Mouse (Mus musculus) neutrophil, adult 5-6 weeks (primary cell): ENCODE results near the gene 1500009L16Rik. TPM values are rescaled to one million over a fixed set of nuclear protein-coding genes. Genes with fewer than 3 reads are reported as not detected.

ENCODE experiments used
- ATAC-seq: fragments of 151-379, 151-347 bp; 2 replicates; pipeline ENCODE4 v1.8.0; 2017; ENCODE audit warnings: mild to moderate bottlenecking, moderate TSS enrichment; ENCODE audit not compliant: insufficient number of reproducible peaks, poor library complexity, low FRiP score, severe bottlenecking; ENCODE audit errors: extremely low read depth
- total RNA-seq: library from RNA; stranded (forward); fragments of 200-1000 nt; gene quantifications from 2 replicates; pipeline ENCODE4 v1.2.3, GENCODE M21; 2017

Gene 1500009L16Rik
- not detected in 2 replicates for total RNA-seq

DNA sequence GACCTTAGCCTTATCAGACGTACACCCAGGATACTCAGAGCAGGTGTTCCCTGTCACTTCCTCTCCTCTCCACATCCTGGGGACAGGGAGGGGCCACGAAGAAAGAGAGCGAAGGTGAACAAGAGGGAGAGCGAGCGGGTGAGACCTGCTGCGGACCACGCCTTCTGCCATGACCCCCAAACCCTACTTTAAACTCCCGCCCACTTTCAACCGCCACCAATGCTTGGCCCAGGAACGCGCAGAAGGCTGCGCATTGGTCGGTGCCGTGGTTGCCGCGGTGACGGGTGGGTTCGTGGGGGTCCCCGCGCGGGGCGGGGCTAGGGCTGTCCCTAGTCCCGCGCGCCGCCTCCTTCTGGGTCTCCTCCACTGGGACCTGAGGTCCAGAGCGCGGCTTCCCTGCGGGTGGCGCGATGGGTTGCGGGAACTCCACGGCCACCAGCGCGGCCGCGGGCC lies at the start of gene 1500009L16Rik:
Gene 1500009L16Rik, plus strand, starts transcription at position 287 of the 453 bp plus-strand sequence.
- ATAC-seq = 0 out of 2 replicates have a peak, but pooled peaks have one; percentile 24

DNA sequence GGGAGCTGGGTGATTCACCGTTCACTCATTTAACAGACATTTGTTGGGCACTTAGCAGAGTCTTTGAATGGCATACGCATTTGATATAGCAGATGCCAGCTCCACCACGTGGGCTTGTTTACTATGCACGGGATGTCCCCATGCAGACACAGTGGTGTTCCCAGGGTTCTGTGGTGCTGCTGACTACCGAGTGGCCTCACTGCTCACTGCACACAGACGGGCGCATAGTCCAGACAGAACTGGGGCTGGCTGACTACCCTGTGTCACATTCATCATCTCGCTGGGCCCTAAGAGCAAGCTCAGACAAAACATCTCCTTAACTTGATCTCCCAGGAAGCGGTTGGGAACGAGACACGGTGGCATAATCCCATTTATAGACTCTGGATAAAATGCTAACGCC lies 41.3 kb upstream of the 1500009L16Rik start:
- no peak for ATAC-seq

DNA sequence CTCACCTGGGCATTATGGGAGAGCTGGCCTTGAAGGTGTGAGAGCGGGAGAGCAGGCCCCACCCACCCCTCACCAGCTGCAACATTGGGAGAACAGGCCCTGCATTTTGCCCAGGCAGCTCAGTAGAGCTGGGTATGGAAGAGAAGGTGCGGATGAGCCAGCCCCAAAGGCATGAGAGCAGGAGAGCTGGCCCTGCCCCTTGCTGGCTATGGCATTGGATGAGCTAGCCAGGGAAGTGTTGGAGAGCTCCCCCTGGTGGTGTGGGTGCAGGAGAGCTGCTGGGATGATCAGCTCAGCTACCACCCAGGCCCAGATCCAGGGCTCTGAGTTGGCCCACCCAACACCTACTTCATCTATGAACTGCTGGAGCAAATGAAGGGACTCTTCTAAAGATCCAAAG lies 34.5 kb upstream of the 1500009L16Rik start:
- ATAC-seq = no peak

DNA sequence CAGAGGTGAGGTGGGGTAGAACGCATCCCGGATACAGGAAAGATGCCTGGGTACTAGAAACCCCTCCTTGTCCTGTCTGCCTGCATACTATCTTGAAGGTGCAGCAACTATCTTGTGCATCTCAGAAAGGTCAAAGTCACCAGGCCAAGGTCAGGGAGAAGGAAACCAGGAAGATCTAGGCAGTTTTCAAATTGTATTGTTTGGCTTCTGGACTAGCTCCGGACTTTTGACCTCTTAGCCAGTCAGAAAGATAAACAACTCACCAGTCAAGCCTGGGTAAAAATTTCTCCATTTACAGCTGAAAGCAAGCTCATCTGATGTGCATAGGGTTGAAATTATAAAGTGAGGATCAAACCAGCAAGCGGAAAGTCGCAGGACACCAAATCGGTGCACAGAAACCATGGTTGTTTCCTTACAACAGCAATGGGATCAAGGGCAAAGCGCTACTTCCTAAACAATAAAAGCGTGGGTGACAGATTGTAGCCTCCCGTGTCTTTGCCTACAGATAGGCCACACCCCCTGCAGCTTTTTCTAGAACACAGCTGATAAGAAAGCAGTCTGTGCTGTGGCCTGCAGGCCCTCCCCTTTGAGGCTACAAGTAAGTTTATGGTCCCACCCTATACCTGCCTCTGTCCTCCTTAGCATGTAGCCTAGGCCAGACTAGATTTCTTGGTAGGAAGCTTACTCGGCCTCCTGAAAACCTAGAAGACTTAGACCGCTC lies 30.3 kb upstream of the 1500009L16Rik start:
- ATAC-seq = no peak

DNA sequence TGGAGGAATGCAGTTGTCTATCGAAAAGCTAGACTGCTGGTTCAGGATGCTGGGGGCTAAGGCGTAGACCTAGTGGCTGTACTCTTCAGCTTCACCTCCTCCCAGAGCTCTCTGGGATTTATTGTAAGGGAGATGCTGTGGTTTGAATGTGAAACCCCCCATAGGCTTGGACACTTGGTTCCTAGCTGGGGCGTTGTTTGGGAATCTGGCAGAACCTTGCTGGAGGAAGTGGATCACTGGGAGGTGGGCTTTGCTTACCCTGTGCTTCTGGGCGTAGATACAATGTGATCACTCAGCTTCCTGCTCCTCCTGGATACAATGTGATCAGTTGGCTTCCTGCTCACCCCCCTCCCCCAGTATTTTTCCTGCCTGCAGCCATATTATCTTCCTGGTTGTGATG lies 26.4 kb upstream of the 1500009L16Rik start:
- ATAC-seq = no peak

DNA sequence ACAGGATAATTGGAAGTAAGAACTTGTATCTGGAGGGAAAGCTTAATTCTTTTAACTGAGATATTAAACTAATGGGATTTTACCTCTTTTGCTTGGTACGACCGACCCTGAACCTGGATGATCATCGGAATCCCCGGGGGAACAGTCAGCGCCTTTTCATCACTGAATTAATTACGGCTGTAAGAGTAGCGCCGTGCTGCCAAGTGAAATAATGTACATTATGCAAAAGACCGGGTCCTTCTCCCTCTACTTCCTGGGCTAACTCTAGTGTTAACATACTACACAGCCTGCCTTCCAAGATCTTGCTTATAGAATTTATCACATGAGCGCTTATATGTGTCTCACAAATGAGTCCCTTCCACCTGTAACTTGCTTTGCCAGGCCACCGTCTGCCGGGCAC lies 16.0 kb upstream of the 1500009L16Rik start:
- ATAC-seq = no peak

DNA sequence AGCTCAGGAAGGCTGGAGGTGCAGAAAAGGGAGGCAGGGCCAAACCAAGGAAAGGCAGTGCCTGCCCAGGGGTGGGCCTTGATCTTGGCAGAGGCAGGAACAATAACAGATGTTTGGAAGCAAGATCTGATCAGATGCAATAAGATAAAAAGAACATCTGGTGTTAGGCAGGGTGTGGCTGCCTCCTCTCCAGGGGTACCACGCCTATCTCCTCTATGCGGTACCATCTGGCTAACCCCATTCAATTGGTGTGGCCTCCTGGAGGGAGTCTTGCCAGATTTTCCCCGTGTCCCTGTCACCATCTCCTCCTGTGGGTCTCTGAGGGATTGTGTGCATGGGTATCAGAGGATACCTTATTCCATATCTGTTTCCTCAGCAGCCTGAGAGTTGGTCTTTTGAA lies 12.7 kb upstream of the 1500009L16Rik start:
- ATAC-seq = no peak

DNA sequence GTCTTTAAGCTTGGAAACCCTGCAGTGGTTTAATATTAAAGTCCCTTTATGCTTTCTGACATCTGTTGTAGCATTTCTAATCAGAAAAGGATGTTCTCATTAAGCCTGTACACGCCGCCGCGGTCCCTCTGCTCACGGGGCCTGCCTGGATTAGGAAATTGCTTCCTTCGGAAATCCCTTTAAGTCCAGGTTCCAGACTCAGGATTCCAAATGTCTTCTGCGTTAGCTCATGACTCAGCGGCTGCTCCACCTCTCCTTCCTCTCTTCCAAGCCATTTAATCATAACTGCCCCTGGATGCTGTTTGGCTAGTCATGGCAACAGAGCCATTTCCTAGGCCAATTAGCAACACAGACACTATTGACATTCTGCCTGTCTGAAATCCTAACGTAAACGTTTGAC lies 10.9 kb upstream of the 1500009L16Rik start:
- ATAC-seq = no peak

DNA sequence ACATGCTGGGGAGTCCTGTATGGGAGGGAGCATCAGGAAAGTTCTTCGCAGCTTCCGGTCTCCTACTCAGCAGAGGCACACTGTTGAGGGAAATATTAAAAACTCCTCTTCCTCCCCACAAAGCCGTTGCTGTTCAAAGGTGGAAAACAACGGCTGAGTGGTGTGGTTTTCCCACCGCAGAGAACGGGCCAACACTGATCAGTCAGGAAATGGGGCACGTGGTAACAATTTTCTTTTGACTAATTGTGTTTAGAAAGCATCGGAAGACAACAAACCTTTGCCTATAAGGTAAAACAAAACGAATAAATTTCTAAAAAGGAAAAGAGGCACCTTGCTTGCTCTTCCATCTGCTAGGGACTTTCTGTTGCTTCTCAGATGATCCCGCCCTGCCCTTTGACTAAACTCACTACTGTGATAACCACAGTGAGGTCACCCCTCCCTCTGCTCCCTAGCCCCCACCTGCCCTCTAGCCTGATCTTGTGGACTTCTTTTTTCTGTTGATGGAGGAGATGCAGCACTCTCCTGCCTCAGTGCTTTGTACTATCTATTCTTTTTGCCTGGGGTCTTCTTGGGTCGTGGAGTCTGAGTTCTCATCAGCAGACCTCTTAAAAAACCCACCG lies 3.7 kb upstream of the 1500009L16Rik start:
- no peak for ATAC-seq

DNA sequence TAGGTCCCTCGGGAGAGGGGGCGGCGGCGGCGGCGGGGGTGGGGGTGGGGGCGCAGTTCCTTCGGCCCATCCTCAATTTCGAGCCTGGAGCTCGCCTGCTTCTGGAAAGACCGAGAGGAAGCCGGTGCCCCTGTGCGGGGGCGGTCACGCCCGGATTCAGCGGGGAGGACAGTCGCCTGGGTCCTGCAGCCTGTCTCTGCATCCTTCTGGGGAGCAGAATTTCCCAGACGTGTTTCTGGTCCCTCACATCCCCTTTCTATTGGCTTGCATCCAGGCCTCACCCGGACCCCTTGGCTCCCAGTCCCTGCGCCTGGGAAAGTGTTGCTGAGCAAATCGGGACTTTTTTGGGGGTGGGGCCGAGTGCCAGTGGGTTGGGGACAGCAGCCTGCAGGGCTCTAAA lies 390 bp downstream of the 1500009L16Rik start:
- no peak for ATAC-seq

DNA sequence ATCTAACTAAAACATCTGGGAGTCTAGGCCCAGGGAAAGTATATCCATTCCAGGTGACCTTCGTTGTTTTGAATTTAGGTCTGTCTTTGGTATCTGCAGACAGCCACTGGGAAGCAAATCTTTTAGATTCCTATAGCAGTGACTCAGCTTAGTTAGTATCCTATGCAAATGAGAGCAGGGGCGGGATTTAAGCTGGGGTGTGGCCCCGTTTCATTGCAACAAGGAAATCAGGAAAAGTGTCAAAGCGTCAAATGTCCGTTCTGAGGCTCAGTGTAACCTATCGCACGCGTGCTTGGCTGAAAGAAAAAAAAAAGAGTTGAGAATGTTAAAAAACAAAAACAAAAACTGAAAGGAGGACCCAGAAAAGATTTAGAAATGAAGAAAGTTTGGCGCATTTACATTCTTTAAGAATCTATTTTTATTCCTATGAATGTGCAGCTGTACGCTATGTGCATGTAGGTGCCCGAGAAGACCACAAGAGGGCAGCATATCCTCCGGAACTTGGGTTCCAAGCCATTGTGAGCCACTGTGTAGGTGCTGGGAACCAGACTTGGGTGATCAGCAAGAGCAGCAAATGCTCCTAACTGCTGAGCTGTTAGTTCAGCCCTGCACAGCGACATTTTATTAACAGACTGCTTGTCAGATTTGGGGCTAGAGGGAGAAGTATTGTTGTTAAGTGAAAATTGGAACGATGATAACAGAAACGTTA lies 1.8 kb downstream of the 1500009L16Rik start:
- ATAC-seq = no peak

DNA sequence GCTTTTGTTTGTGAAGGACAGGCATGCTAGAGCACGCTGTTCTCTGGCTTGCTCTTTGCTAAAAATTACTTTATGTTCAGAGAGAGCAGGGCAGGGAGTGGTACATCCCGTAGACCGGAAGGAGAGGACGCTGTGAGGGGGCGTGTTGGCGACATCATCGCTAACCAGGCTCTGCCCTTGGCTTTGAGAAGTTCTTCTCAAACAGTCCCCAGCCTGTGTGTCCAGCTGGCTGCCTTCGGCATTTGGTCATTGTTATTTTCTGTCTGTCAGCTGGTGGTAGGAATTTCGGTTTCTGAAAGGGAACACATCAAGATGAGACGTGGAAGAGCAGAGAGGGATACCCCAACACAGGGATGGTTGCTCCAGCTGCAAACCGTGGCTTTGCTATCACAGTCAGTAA lies 3.5 kb downstream of the 1500009L16Rik start:
- no peak for ATAC-seq

DNA sequence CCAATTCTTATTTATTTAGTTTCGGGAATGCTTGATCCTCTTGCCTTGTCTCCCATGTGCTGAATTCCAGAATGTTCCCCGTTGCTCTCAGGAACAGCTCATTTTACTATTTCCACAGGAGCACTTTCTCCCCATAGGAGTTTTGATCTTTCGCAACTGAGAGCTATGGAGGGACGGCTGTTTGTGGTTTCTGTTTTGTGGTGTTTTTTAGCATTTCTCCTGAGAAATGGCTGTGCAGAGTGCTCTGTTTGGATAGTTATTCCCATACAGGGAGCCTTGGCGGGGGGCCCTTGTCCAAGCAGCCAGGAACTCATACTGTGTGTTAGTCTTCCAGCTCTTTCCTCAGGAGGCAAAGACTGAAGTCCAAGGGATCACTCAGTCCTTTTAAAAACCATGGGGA lies 5.2 kb downstream of the 1500009L16Rik start:
- no peak for ATAC-seq

DNA sequence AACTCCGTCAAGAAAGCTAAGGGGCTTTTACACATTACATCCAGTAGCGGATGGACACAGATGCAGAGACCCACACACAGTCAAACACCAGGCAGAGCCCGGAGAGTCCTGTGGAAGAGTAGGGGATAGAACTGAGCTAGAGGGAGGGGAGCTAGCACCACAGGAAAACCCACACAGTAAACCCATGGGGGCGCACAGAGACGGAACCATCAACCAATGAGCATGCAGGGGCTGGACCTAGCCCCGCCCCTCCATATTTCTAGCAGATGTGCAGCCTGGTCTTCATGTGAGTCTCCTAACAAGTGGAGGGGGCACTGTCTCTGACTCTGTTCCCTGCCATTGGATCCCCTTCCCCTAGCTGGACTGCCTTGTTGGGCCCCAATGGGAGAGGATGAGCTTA lies 5.9 kb downstream of the 1500009L16Rik start:
- ATAC-seq = no peak

DNA sequence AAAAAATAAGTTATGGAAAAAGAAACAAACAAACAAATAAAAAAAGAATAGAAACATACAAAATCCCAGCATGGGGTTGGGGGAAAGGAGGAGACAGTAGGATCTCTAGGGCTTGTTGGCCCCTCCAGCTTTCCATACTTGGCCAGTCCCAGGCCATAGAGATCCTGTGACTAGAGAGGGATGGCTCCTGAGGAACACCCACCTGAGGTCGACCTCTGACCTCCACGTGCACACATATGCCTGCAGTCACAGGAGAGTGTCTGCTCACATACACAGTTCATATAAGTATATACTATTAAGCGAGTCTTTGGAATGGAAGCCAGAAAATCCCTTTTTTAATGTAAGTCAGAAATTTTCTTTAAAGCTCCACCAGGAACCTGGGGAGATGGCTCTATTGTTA lies 6.4 kb downstream of the 1500009L16Rik start:
- no peak for ATAC-seq

DNA sequence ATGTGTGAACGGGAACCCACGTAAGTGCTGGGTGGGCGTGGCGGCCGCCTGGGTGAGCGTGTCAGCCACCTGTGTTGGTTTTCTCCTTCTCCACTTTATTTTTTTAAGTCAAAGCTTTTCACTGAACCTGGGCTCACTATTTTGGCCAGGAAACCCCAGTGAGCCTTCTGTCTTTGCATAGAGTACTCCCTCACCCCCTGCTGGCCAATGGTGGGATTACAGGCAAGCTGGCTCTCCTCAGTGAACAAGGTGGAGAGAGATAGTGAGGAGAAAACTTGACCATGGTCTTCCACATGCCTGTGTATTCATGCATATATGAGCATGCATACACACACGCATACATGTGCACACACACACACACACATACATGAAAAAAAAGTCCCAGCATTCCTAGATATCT lies 6.8 kb downstream of the 1500009L16Rik start:
- peak; percentile 52; the same call in 1 of the 2 replicates for ATAC-seq

DNA sequence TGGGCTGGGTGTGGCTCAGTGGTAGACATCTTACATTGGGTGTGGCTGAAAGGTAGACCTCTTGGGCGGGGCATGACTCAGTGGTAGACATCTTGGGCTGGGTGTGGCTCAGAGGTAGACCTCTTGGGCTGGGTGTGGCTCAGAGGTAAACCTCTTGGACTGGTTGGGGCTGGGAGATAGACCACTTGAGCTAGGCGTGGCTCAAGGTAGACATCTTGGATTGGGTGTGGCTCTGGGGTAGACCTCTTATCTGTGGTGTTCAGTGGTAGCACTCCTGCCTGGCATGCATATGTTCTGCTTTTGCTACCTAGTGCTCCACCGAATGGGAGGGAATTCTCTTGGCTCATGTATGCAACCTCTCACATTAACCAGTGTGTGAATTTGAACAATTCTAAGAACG lies 11.1 kb downstream of the 1500009L16Rik start:
- no peak for ATAC-seq

DNA sequence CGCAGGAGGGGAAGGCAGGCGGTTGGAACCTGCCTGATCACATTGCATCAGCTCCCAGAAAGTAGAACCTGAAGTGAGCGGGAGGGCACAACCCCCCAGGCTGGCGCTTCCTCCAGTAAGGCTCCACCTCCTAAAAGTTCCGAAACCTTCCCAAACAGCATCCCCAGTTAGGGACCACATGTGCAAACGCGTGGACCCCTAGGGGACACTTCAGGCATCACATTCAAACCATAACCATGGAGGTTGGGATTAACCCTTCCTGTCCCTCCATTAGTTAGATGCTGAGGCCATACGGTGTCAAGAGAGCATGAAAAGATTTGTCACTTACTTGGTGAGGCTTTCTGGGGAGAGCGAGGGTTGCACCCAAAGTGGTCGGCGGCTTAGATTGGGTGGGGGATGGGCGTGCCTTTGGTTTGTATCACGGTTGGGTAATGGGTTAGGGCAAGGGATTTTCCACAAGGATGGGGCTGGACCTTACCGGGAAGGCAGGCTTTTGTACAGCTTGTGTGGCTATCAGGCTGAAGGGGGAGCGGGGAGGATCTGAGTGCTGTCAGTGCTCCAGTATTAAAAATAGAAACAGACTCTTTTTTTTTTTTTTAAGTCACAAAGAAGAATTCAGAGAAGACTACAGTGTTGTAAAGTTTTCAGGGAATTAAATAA lies 16.5 kb downstream of the 1500009L16Rik start:
- ATAC-seq = no peak

DNA sequence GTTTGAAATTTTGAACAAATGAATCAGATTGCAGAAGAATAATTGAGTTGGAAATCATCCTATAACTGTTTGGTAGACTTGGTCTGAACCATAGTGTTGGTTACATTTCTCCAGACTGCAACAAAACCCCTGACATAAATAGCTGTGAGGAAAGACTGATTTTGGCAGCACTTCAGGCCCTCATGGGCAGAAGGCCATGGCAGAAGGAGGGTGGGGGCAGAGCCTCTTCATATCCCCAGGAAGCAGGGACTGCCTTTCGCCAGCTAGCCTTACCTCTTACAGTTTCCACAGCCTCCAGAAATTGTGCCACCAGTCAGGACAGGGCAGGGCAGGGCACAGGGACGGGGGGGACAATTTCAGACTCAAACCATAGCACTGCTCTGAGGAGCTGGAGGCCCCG lies 22.0 kb downstream of the 1500009L16Rik start:
- ATAC-seq = no peak

DNA sequence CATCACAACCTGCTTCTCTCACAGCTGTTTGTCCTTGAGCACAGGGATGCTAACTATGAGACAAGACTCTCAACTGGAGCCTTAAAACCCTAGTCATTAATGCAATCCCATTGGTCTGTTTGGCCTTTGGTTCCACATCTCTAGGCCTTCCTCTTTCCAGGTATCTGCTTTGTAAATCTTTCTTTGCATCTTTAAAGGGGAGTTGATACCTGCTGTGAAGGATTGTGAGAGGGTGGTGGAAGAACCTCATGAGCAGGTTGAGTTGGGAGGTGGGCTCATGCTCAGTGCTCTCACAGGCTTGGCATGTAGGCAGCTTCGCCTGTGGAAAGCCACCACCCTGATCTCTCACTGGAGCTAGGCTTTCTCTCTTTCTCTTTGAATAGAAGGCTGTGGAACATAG lies 30.4 kb downstream of the 1500009L16Rik start:
- no peak for ATAC-seq
